Mouse (Mus musculus) layer of hippocampus, postnatal 36 days (tissue): Measurements from ENCODE around the gene Gm17387. TPM values are rescaled to one million over a fixed set of nuclear protein-coding genes. Genes with fewer than 3 reads are reported as not detected.

Experiments used
- DNase-seq, 2 experiments: peaks; one replicate each; pipeline ENCODE4 v3.0.0; 2022
- total RNA-seq, 2 experiments: library from RNA; stranded (reverse); gene quantifications; 2 replicates each; pipeline ENCODE4 v1.2.3; 2021

Gene Gm17387
- total RNA-seq, 2 experiments from 2014 or later = not detected

GRCm38 (mm10) chr7:141078876-141079275, 49.9 kb downstream of the Gm17387 start:
- no peak for DNase-seq

Other genes starting within 250 kb of the Gm17387 start
- gene Syce1, start 241.3 kb upstream of the Gm17387 start, total RNA-seq = under 1 TPM in 1 of 2 experiments, not detected in 1; 0.40 TPM
- 10 to 100 TPM; 12.3 to 13.3 TPM for gene Zfp941, start 207.0 kb upstream of the Gm17387 start, total RNA-seq
- 1 to 10 TPM; 1.8 to 2.9 TPM for gene Urah, start 194.1 kb upstream of the Gm17387 start, total RNA-seq
- gene Scgb1c1, start 183.6 kb upstream of the Gm17387 start, total RNA-seq = not detected
- not detected for gene Odf3, start 181.3 kb upstream of the Gm17387 start, total RNA-seq
- not detected for gene Gm45785, start 172.8 kb upstream of the Gm17387 start, total RNA-seq
- 10 to 100 TPM; 76.8 to 83.7 TPM for gene Ric8a, start 172.2 kb upstream of the Gm17387 start, total RNA-seq
- gene Bet1l, start 171.6 kb upstream of the Gm17387 start, total RNA-seq = 10 to 100 TPM; 27.2 to 28.1 TPM
- 100 to 1,000 TPM; 113 to 119 TPM for gene Psmd13, start 147.2 kb upstream of the Gm17387 start, total RNA-seq
- gene Sirt3, start 146.8 kb upstream of the Gm17387 start, total RNA-seq = 10 to 100 TPM; 64.6 to 71.8 TPM
- gene Cox8b, start 128.7 kb upstream of the Gm17387 start, total RNA-seq = 1 to 10 TPM; 1.2 to 1.3 TPM
- under 1 TPM; 0.30 to 0.35 TPM for gene Nlrp6, start 108.2 kb upstream of the Gm17387 start, total RNA-seq
- 1 to 10 TPM; 3.9 to 4.0 TPM for gene Pgghg, start 87.7 kb upstream of the Gm17387 start, total RNA-seq
- gene Ifitm5, start 78.8 kb upstream of the Gm17387 start, total RNA-seq = not detected
- not detected for gene Gm45717, start 73.2 kb upstream of the Gm17387 start, total RNA-seq
- gene Ifitm2, start 73.1 kb upstream of the Gm17387 start, total RNA-seq = 10 to 100 TPM in 1 of 2 experiments, 1 to 10 TPM in 1; 8.4 to 14.1 TPM
- gene Ifitm1, start 61.9 kb upstream of the Gm17387 start, total RNA-seq = 1 to 10 TPM; 1.6 to 3.8 TPM
- gene Ifitm3, start 18.4 kb upstream of the Gm17387 start, total RNA-seq = 10 to 100 TPM; 11.1 to 11.4 TPM
- gene Ifitm6, start 11.2 kb upstream of the Gm17387 start, total RNA-seq = under 1 TPM in 1 of 2 experiments, not detected in 1; 0.63 TPM
- 10 to 100 TPM; 92.2 to 92.3 TPM for gene B4galnt4, start 32.0 kb downstream of the Gm17387 start, total RNA-seq
- gene Pkp3, start 49.1 kb downstream of the Gm17387 start, total RNA-seq = not detected
- 1 to 10 TPM; 1.7 to 2.4 TPM for gene Sigirr, start 71.4 kb downstream of the Gm17387 start, total RNA-seq
- gene Ano9, start 88.7 kb downstream of the Gm17387 start, total RNA-seq = not detected
- gene Ptdss2, start 93.3 kb downstream of the Gm17387 start, total RNA-seq = 10 to 100 TPM; 48.5 to 64.9 TPM
- gene Rnh1, start 143.7 kb downstream of the Gm17387 start, total RNA-seq = 10 to 100 TPM; 36.1 to 40.2 TPM
- 100 to 1,000 TPM; 209 to 213 TPM for gene Hras, start 164.9 kb downstream of the Gm17387 start, total RNA-seq
- 1 to 10 TPM; 4.5 to 5.9 TPM for gene Lrrc56, start 165.0 kb downstream of the Gm17387 start, total RNA-seq
- gene Lmntd2, start 184.9 kb downstream of the Gm17387 start, total RNA-seq = not detected
- under 1 TPM; 0.73 to 0.82 TPM for gene Rassf7, start 186.7 kb downstream of the Gm17387 start, total RNA-seq
- gene Phrf1, start 199.7 kb downstream of the Gm17387 start, total RNA-seq = 10 to 100 TPM; 79.9 to 86.9 TPM
- 1 to 10 TPM in 1 of 2 experiments, under 1 TPM in 1; 0.51 to 1.2 TPM for gene Irf7, start 237.3 kb downstream of the Gm17387 start, total RNA-seq
- not detected for gene Cdhr5, start 247.7 kb downstream of the Gm17387 start, total RNA-seq